Mouse (Mus musculus): ENCODE measurements at regions not wholly inside any gene's neighbourhood (a gene's known extent, or its start where the extent isn't known, plus 50 kb on each side); places are given as distances from the start of the nearest gene placed in this dataset.
A peak's percentile ranks its signal among the peaks of the same experiment; 100 is the strongest.

DNA sequence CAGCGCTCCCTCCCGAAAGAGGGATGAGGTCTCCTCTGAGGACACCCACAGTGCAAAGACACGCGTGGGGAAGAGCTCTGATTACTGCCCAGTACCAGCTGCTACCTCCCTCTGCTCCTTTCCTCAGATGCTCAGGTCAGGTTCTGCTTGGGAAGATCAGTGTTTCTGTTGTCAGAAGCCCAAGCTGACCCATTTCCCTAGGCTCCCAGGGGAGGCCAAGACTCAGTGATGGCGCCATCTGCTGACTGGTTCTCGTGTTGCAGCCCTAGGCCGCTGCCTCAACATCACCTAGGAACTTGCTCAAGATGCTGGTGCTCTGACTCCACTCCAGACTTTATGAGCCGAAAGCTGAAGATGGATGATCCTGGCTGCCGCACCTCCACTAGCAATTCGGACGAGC is 52.4 kb upstream of the Gramd1b start:
- 0 out of 2 replicates have a peak, but pooled peaks have one; percentile 21 for ATAC-seq
- Histone ChIP-seq H3K9ac (no peak overlapping the region), H3K36me3 (ENCODE audit: insufficient read depth) (no peaks in the 10 kb centered on the region), H3K9me3 (ENCODE audit: low read length) (no peaks in the 10 kb centered on the region), H3K4me1 (ENCODE audit: insufficient read depth) (no peaks in the 10 kb centered on the region), H3K27me3 (ENCODE audit: insufficient read depth, low read length) (no peaks in the 10 kb centered on the region), H3K27ac (ENCODE audit: low read depth, low read length) (no peak overlapping the region), H3K4me3 (ENCODE audit: low read depth, low read length) (no peak overlapping the region), H3K4me2 (ENCODE audit: low read depth) (no peak overlapping the region)
- TF ChIP-seq CTCF (IDR thresholded peaks at IDR 0.05; ENCODE audit: low read depth), result peak; percentile 76
- 53% methylated on average over 11 of the region's 11 CpGs for WGBS
- peak; percentile 76 for DNase-seq

DNA sequence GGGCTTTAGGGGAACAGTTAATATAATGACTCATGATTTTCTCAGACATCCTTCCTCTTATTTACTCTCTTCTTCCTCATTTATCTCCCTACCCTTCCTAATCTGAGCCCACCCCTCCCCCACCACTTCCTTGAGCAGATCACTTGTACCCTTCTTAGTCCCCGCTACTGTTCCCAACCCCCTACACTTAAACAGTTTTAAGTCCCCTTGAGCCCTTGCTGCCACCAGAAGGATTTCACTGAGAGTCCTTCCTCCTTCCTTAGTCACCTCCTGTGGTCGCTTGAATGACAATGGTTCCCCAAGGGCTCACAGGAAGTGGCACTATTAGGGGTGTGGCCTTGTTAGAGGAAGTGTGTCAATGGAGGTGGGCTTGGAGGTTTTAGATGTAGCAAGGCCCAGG is 50.7 kb upstream of the Gramd1b start:
- Histone ChIP-seq H3K9me3 (ENCODE audit: low read length) (no peaks in the 10 kb centered on the region), H3K27me3 (ENCODE audit: insufficient read depth, low read length) (no peaks in the 10 kb centered on the region), H3K9ac (no peak overlapping the region), H3K4me1 (ENCODE audit: insufficient read depth) (no peaks in the 10 kb centered on the region), H3K4me2 (ENCODE audit: low read depth) (no peak overlapping the region), H3K4me3 (ENCODE audit: low read depth, low read length) (no peak overlapping the region), H3K36me3 (ENCODE audit: insufficient read depth) (no peaks in the 10 kb centered on the region), H3K27ac (ENCODE audit: low read depth, low read length) (no peak overlapping the region)
- WGBS, result 77% methylated on average over 2 of the region's 2 CpGs
- no peak for TF ChIP-seq CTCF (IDR thresholded peaks at IDR 0.05; ENCODE audit: low read depth)
- ATAC-seq, result no peak
- DNase-seq, result no peak

Measured in forebrain, postnatal 0 days (tissue).